Mouse (Mus musculus): ENCODE data around the gene Tbc1d14. TPM values are rescaled to one million over a fixed set of nuclear protein-coding genes. Genes with fewer than 3 reads are reported as not detected.

The Tbc1d14 gene
- polyA plus RNA-seq, 1 experiment from 2014 or later = 67.0 TPM

- Histone ChIP-seq H3K27me3 (no peaks in the 10 kb centered on the region), H3K36me3 (ENCODE audit: poor library complexity, severe bottlenecking) (no peaks in the 10 kb centered on the region), H3K4me2 (no peak overlapping the region), H3K4me3 (no peak overlapping the region), H3K9ac (no peak overlapping the region), H3K27ac (no peak overlapping the region), H3K9me3 (replicated peaks) (no peaks in the 10 kb centered on the region), H3K4me1 (0 out of 2 replicates have a peak, but pooled peaks cover 5% of the 10 kb centered on the region)
- no peak for ATAC-seq
- 89% methylated on average over 10 of the region's 10 CpGs for WGBS
Measured at GRCm38 (mm10) chr5:36562791-36563445, 30.2 kb downstream of the Tbc1d14 start.

GRCm38 (mm10) chr5:36561509-36561908 lies 31.6 kb downstream of the Tbc1d14 start:
- H3K27me3 ChIP-seq = no peaks in the 10 kb centered on the region
- H3K36me3 ChIP-seq (ENCODE audit: poor library complexity, severe bottlenecking) = no peaks in the 10 kb centered on the region
- no peak overlapping the region for H3K9ac ChIP-seq
- H3K4me2 ChIP-seq = no peak overlapping the region
- H3K4me1 ChIP-seq = peaks cover 10% of the 10 kb centered on the region
- no peak overlapping the region for H3K4me3 ChIP-seq
- ATAC-seq = no peak
- WGBS = 76% methylated on average over 4 of the region's 4 CpGs
- H3K27ac ChIP-seq = no peak overlapping the region
- no peaks in the 10 kb centered on the region for H3K9me3 ChIP-seq (replicated peaks)

GRCm38 (mm10) chr5:36560490-36560889 lies 32.6 kb downstream of the Tbc1d14 start:
- H3K4me2 ChIP-seq = no peak overlapping the region
- no peaks in the 10 kb centered on the region for H3K36me3 ChIP-seq (ENCODE audit: poor library complexity, severe bottlenecking)
- ATAC-seq = no peak
- no peak overlapping the region for H3K9ac ChIP-seq
- H3K4me1 ChIP-seq = peaks cover 13% of the 10 kb centered on the region
- H3K27ac ChIP-seq = no peak overlapping the region
- WGBS = 92% methylated on average over 4 of the region's 4 CpGs
- H3K4me3 ChIP-seq = no peak overlapping the region
- no peaks in the 10 kb centered on the region for H3K9me3 ChIP-seq (replicated peaks)
- no peaks in the 10 kb centered on the region for H3K27me3 ChIP-seq

GRCm38 (mm10) chr5:36559510-36560235 lies 33.4 kb downstream of the Tbc1d14 start:
- Histone ChIP-seq H3K9me3 (replicated peaks) (no peaks in the 10 kb centered on the region), H3K4me1 (peaks cover 13% of the 10 kb centered on the region), H3K9ac (no peak overlapping the region), H3K4me3 (no peak overlapping the region), H3K27ac (no peak overlapping the region), H3K27me3 (no peaks in the 10 kb centered on the region), H3K36me3 (ENCODE audit: poor library complexity, severe bottlenecking) (no peaks in the 10 kb centered on the region), H3K4me2 (no peak overlapping the region)
- no peak for ATAC-seq
- 94% methylated on average over 6 of the region's 6 CpGs for WGBS

- WGBS = 71% methylated on average over 5 of the region's 5 CpGs
- ATAC-seq = no peak
- no peaks in the 10 kb centered on the region for H3K36me3 ChIP-seq (ENCODE audit: poor library complexity, severe bottlenecking)
- H3K4me1 ChIP-seq = peaks cover 13% of the 10 kb centered on the region
- no peaks in the 10 kb centered on the region for H3K27me3 ChIP-seq
- H3K4me3 ChIP-seq = no peak overlapping the region
- H3K27ac ChIP-seq = no peak overlapping the region
- no peak overlapping the region for H3K9ac ChIP-seq
- no peak overlapping the region for H3K4me2 ChIP-seq
- no peaks in the 10 kb centered on the region for H3K9me3 ChIP-seq (replicated peaks)
Measured at GRCm38 (mm10) chr5:36559106-36559505, 34.0 kb downstream of the Tbc1d14 start.

GRCm38 (mm10) chr5:36558526-36558925 lies 34.5 kb downstream of the Tbc1d14 start:
- 92% methylated on average over 2 of the region's 2 CpGs for WGBS
- no peak overlapping the region for H3K4me3 ChIP-seq
- no peak overlapping the region for H3K27ac ChIP-seq
- no peaks in the 10 kb centered on the region for H3K27me3 ChIP-seq
- peaks cover 13% of the 10 kb centered on the region for H3K4me1 ChIP-seq
- no peak for ATAC-seq
- H3K9ac ChIP-seq = no peak overlapping the region
- H3K9me3 ChIP-seq (replicated peaks) = no peaks in the 10 kb centered on the region
- H3K36me3 ChIP-seq (ENCODE audit: poor library complexity, severe bottlenecking) = no peaks in the 10 kb centered on the region
- H3K4me2 ChIP-seq = no peak overlapping the region

- Histone ChIP-seq H3K4me2 (no peak overlapping the region), H3K36me3 (ENCODE audit: poor library complexity, severe bottlenecking) (no peaks in the 10 kb centered on the region), H3K4me3 (no peak overlapping the region), H3K27ac (no peak overlapping the region), H3K9me3 (replicated peaks) (no peaks in the 10 kb centered on the region), H3K27me3 (no peaks in the 10 kb centered on the region), H3K9ac (no peak overlapping the region), H3K4me1 (peaks cover 13% of the 10 kb centered on the region)
- 40% methylated on average over 7 of the region's 7 CpGs for WGBS
- no peak for ATAC-seq
Measured at GRCm38 (mm10) chr5:36557584-36558308, 35.3 kb downstream of the Tbc1d14 start.

- Histone ChIP-seq H3K9me3 (replicated peaks) (no peaks in the 10 kb centered on the region), H3K4me2 (no peak overlapping the region), H3K27ac (no peak overlapping the region), H3K36me3 (ENCODE audit: poor library complexity, severe bottlenecking) (no peaks in the 10 kb centered on the region), H3K27me3 (no peaks in the 10 kb centered on the region), H3K4me3 (no peak overlapping the region), H3K9ac (no peak overlapping the region), H3K4me1 (peaks cover 13% of the 10 kb centered on the region)
- no peak for ATAC-seq
- whole genome bisulfite sequencing = 68% methylated on average over 3 of the region's 3 CpGs
Measured at GRCm38 (mm10) chr5:36556906-36557305, 36.2 kb downstream of the Tbc1d14 start.

GRCm38 (mm10) chr5:36556289-36556688 lies 36.8 kb downstream of the Tbc1d14 start:
- Histone ChIP-seq H3K4me1 (peaks cover 13% of the 10 kb centered on the region), H3K9me3 (replicated peaks) (no peaks in the 10 kb centered on the region), H3K27me3 (no peaks in the 10 kb centered on the region), H3K27ac (no peak overlapping the region), H3K4me3 (no peak overlapping the region), H3K9ac (no peak overlapping the region), H3K36me3 (ENCODE audit: poor library complexity, severe bottlenecking) (no peaks in the 10 kb centered on the region), H3K4me2 (no peak overlapping the region)
- 61% methylated on average over 4 of the region's 4 CpGs for WGBS
- no peak for ATAC-seq

GRCm38 (mm10) chr5:36554496-36554895 lies 38.6 kb downstream of the Tbc1d14 start:
- no peak overlapping the region for H3K27ac ChIP-seq
- no peak overlapping the region for H3K4me2 ChIP-seq
- no peak overlapping the region for H3K9ac ChIP-seq
- WGBS = 83% methylated on average over 5 of the region's 5 CpGs
- no peaks in the 10 kb centered on the region for H3K9me3 ChIP-seq (replicated peaks)
- no peak for ATAC-seq
- H3K27me3 ChIP-seq = no peaks in the 10 kb centered on the region
- peaks cover 14% of the 10 kb centered on the region for H3K4me1 ChIP-seq
- H3K4me3 ChIP-seq = no peak overlapping the region
- no peaks in the 10 kb centered on the region for H3K36me3 ChIP-seq (ENCODE audit: poor library complexity, severe bottlenecking)

- no peak for ATAC-seq
Measured at GRCm38 (mm10) chr5:36553886-36554285, 39.2 kb downstream of the Tbc1d14 start.

GRCm38 (mm10) chr5:36553056-36553606 lies 39.9 kb downstream of the Tbc1d14 start:
- no peak overlapping the region for H3K9ac ChIP-seq
- no peak overlapping the region for H3K4me2 ChIP-seq
- no peaks in the 10 kb centered on the region for H3K36me3 ChIP-seq (ENCODE audit: poor library complexity, severe bottlenecking)
- ATAC-seq = no peak
- H3K9me3 ChIP-seq (replicated peaks) = no peaks in the 10 kb centered on the region
- no peaks in the 10 kb centered on the region for H3K27me3 ChIP-seq
- 85% methylated on average over 2 of the region's 2 CpGs for WGBS
- H3K4me3 ChIP-seq = no peak overlapping the region
- no peak overlapping the region for H3K27ac ChIP-seq
- H3K4me1 ChIP-seq = peaks cover 19% of the 10 kb centered on the region

More at GRCm38 (mm10) chr5:36553886-36554285, 39.2 kb downstream of the Tbc1d14 start:
- H3K9me3 ChIP-seq (replicated peaks) = no peaks in the 10 kb centered on the region
- no peak overlapping the region for H3K27ac ChIP-seq
- 88% methylated on average over 4 of the region's 4 CpGs for WGBS
- no peaks in the 10 kb centered on the region for H3K36me3 ChIP-seq (ENCODE audit: poor library complexity, severe bottlenecking)
- no peak overlapping the region for H3K4me2 ChIP-seq
- H3K4me1 ChIP-seq = peaks cover 19% of the 10 kb centered on the region
- H3K9ac ChIP-seq = no peak overlapping the region
- H3K4me3 ChIP-seq = no peak overlapping the region
- H3K27me3 ChIP-seq = no peaks in the 10 kb centered on the region
